Mouse (Mus musculus): Measurements from ENCODE around the gene Unc13d. TPM values are rescaled to one million over a fixed set of nuclear protein-coding genes. Genes with fewer than 3 reads are reported as not detected.

Gene Unc13d
- total and polyA plus RNA-seq, 2 experiments from 2014 or later = 0.42 to 2.7 TPM

DNA sequence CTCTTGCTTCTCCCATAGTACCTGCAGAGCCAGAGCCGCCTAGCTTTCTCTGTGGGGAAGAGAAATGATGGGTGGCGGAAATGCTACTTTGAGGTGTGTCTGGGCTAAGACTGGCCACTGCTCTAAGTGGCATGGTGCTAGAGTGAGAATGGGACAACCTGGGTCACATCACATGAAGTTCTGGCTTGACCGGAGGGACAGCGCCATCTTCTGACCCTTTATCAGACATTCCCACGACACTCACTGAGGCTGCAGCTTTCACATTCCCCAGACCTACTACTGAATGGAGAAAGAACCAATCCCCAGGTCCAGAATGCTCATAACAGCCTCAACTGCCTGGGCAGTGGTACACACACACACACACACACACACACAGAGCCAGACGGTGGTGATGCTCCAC is 59.7 kb downstream of the Unc13d start:
- H3K4me3 ChIP-seq (ENCODE audit: low read depth, low read length) = no peak overlapping the region
- WGBS = 25% methylated on average over 6 of the region's 6 CpGs
- TF ChIP-seq EP300 (IDR thresholded peaks at IDR 0.05; ENCODE audit: low read depth) (no peak), CTCF (IDR thresholded peaks at IDR 0.05; ENCODE audit: low read depth) (peak; percentile 50; the same call in 1 of the 2 replicates)
- DNase-seq (ENCODE audit: low spot score) (peak; percentile 44), ATAC-seq (ENCODE audit: insufficient read depth, low read depth) (peak; percentile 34)
- no peaks in the 10 kb centered on the region; the same call in 1 of the 2 replicates for H3K4me1 ChIP-seq (ENCODE audit: control insufficient read depth, insufficient read depth)
- no peaks in the 10 kb centered on the region for H3K27me3 ChIP-seq (ENCODE audit: control insufficient read depth, insufficient read depth, low read length)
- H3K4me2 ChIP-seq (ENCODE audit: low read depth, low read length) = no peak overlapping the region
- no peaks in the 10 kb centered on the region for H3K9me3 ChIP-seq (replicated peaks; ENCODE audit: control insufficient read depth, low read length)
- H3K27ac ChIP-seq (ENCODE audit: low read depth) = no peak overlapping the region
- no peak overlapping the region for H3K9ac ChIP-seq (replicated peaks; ENCODE audit: low read depth, low read length)
- peaks cover 18% of the 10 kb centered on the region for H3K36me3 ChIP-seq (replicated peaks; ENCODE audit: control insufficient read depth, insufficient read depth, low read length)

- TF ChIP-seq CTCF (IDR thresholded peaks at IDR 0.05; ENCODE audit: low read depth) (no peak), EP300 (IDR thresholded peaks at IDR 0.05; ENCODE audit: low read depth) (no peak)
- Histone ChIP-seq H3K4me3 (ENCODE audit: low read depth, low read length) (no peak overlapping the region), H3K9ac (replicated peaks; ENCODE audit: low read depth, low read length) (no peak overlapping the region), H3K36me3 (replicated peaks; ENCODE audit: control insufficient read depth, insufficient read depth, low read length) (peaks cover 6% of the 10 kb centered on the region; the same call in 1 of the 2 replicates), H3K4me1 (ENCODE audit: control insufficient read depth, insufficient read depth) (peaks cover 14% of the 10 kb centered on the region), H3K4me2 (ENCODE audit: low read depth, low read length) (no peak overlapping the region), H3K27me3 (ENCODE audit: control insufficient read depth, insufficient read depth, low read length) (no peaks in the 10 kb centered on the region), H3K9me3 (replicated peaks; ENCODE audit: control insufficient read depth, low read length) (no peaks in the 10 kb centered on the region), H3K27ac (ENCODE audit: low read depth) (no peak overlapping the region)
- DNase-seq (ENCODE audit: low spot score) (no peak), ATAC-seq (ENCODE audit: insufficient read depth, low read depth) (no peak)
- WGBS = 55% methylated on average over 8 of the region's 8 CpGs
These were observed 62.9 kb downstream of the Unc13d start for GRCm38 (mm10) chr11:116014821-116015220.

- peak within 1 kb of the TSS; percentile 80 for H3K27ac ChIP-seq (ENCODE audit: low read depth)
- DNase-seq (ENCODE audit: low spot score) (peak; percentile 88), ATAC-seq (ENCODE audit: insufficient read depth, low read depth) (peak; percentile 94)
- no peaks in the 10 kb centered on the region for H3K27me3 ChIP-seq (ENCODE audit: control insufficient read depth, insufficient read depth, low read length)
- peaks cover 14% of the 10 kb centered on the region for H3K4me1 ChIP-seq (ENCODE audit: control insufficient read depth, insufficient read depth)
- peaks cover 22% of the 10 kb centered on the region for H3K36me3 ChIP-seq (replicated peaks; ENCODE audit: control insufficient read depth, insufficient read depth, low read length)
- WGBS = under 1% methylated on average over 55 of the region's 55 CpGs
- no peaks in the 10 kb centered on the region for H3K9me3 ChIP-seq (replicated peaks; ENCODE audit: control insufficient read depth, low read length)
- peak within 1 kb of the TSS; percentile 62 for H3K9ac ChIP-seq (replicated peaks; ENCODE audit: low read depth, low read length)
- H3K4me3 ChIP-seq (ENCODE audit: low read depth, low read length) = peak within 1 kb of the TSS; percentile 55
- no peak for TF ChIP-seq CTCF (IDR thresholded peaks at IDR 0.05; ENCODE audit: low read depth)
- TF ChIP-seq EP300 (IDR thresholded peaks at IDR 0.05; ENCODE audit: low read depth) = no peak
- peak within 1 kb of the TSS; percentile 80 for H3K4me2 ChIP-seq (ENCODE audit: low read depth, low read length)
These were observed 65.4 kb downstream of the Unc13d start, which contains the start of gene Galk1 for GRCm38 (mm10) chr11:116012262-116012947. Gene Galk1 (minus strand): TSS chr11:116012719.

Other genes with a start within 250 kb of the Unc13d start
- gene Myo15b, start 219.6 kb downstream of the Unc13d start, total RNA-seq (2014; rRNA removed; ENCODE audit: low replicate concordance) = not detected in 2 replicates
- gene Myo15b, start 219.6 kb downstream of the Unc13d start, polyA plus RNA-seq (2015; fragmentation: Nextera tagmentation; extraction: Ambion mirVana) = 0.04 and 0.11 TPM in 2 replicates
- gene Smim5, start 178.0 kb downstream of the Unc13d start, total RNA-seq (2014; rRNA removed; ENCODE audit: low replicate concordance) = 57.5 and 83.0 TPM in 2 replicates
- gene Smim5, start 178.0 kb downstream of the Unc13d start, polyA plus RNA-seq (2015; fragmentation: Nextera tagmentation; extraction: Ambion mirVana) = 79.3 and 93.3 TPM in 2 replicates
- gene Smim6, start 165.9 kb downstream of the Unc13d start, total RNA-seq (2014; rRNA removed; ENCODE audit: low replicate concordance) = not detected in 2 replicates
- gene Smim6, start 165.9 kb downstream of the Unc13d start, polyA plus RNA-seq (2015; fragmentation: Nextera tagmentation; extraction: Ambion mirVana) = 0.98 and 1.6 TPM in 2 replicates
- 11.7 and 17.9 TPM in 2 replicates for gene Sap30bp, start 144.7 kb downstream of the Unc13d start, total RNA-seq (2014; rRNA removed; ENCODE audit: low replicate concordance)
- gene Sap30bp, start 144.7 kb downstream of the Unc13d start, polyA plus RNA-seq (2015; fragmentation: Nextera tagmentation; extraction: Ambion mirVana) = 19.0 and 19.6 TPM in 2 replicates
- 5.4 and 5.8 TPM in 2 replicates for gene Recql5, start 144.5 kb downstream of the Unc13d start, total RNA-seq (2014; rRNA removed; ENCODE audit: low replicate concordance)
- gene Recql5, start 144.5 kb downstream of the Unc13d start, polyA plus RNA-seq (2015; fragmentation: Nextera tagmentation; extraction: Ambion mirVana) = 6.2 and 6.3 TPM in 2 replicates
- 1.1 and 1.5 TPM in 2 replicates for gene Itgb4, start 103.3 kb downstream of the Unc13d start, total RNA-seq (2014; rRNA removed; ENCODE audit: low replicate concordance)
- 0.85 and 1.1 TPM in 2 replicates for gene Itgb4, start 103.3 kb downstream of the Unc13d start, polyA plus RNA-seq (2015; fragmentation: Nextera tagmentation; extraction: Ambion mirVana)
- gene Galk1, start 65.2 kb downstream of the Unc13d start, total RNA-seq (2014; rRNA removed; ENCODE audit: low replicate concordance) = 90.4 and 98.3 TPM in 2 replicates
- gene Galk1, start 65.2 kb downstream of the Unc13d start, polyA plus RNA-seq (2015; fragmentation: Nextera tagmentation; extraction: Ambion mirVana) = 86.3 and 88.4 TPM in 2 replicates
- 365 and 410 TPM in 2 replicates for gene H3f3b, start 50.0 kb downstream of the Unc13d start, total RNA-seq (2014; rRNA removed; ENCODE audit: low replicate concordance)
- 518 and 561 TPM in 2 replicates for gene H3f3b, start 50.0 kb downstream of the Unc13d start, polyA plus RNA-seq (2015; fragmentation: Nextera tagmentation; extraction: Ambion mirVana)
- 23.1 and 26.1 TPM in 2 replicates for gene Unk, start 47.6 kb downstream of the Unc13d start, total RNA-seq (2014; rRNA removed; ENCODE audit: low replicate concordance)
- gene Unk, start 47.6 kb downstream of the Unc13d start, polyA plus RNA-seq (2015; fragmentation: Nextera tagmentation; extraction: Ambion mirVana) = 8.4 and 9.5 TPM in 2 replicates
- 113 and 120 TPM in 2 replicates for gene Wbp2, start 9.0 kb upstream of the Unc13d start, total RNA-seq (2014; rRNA removed; ENCODE audit: low replicate concordance)
- gene Wbp2, start 9.0 kb upstream of the Unc13d start, polyA plus RNA-seq (2015; fragmentation: Nextera tagmentation; extraction: Ambion mirVana) = 106 and 117 TPM in 2 replicates
- gene Trim47, start 49.2 kb upstream of the Unc13d start, total RNA-seq (2014; rRNA removed; ENCODE audit: low replicate concordance) = 89.0 and 104 TPM in 2 replicates
- gene Trim47, start 49.2 kb upstream of the Unc13d start, polyA plus RNA-seq (2015; fragmentation: Nextera tagmentation; extraction: Ambion mirVana) = 42.8 and 43.9 TPM in 2 replicates
- 5.9 and 15.0 TPM in 2 replicates for gene Trim65, start 53.2 kb upstream of the Unc13d start, total RNA-seq (2014; rRNA removed; ENCODE audit: low replicate concordance)
- gene Trim65, start 53.2 kb upstream of the Unc13d start, polyA plus RNA-seq (2015; fragmentation: Nextera tagmentation; extraction: Ambion mirVana) = 2.7 TPM in 2 replicates
- 114 and 153 TPM in 2 replicates for gene Mrpl38, start 60.9 kb upstream of the Unc13d start, total RNA-seq (2014; rRNA removed; ENCODE audit: low replicate concordance)
- 79.1 and 80.8 TPM in 2 replicates for gene Mrpl38, start 60.9 kb upstream of the Unc13d start, polyA plus RNA-seq (2015; fragmentation: Nextera tagmentation; extraction: Ambion mirVana)
- 20.4 and 22.8 TPM in 2 replicates for gene Fbf1, start 90.2 kb upstream of the Unc13d start, total RNA-seq (2014; rRNA removed; ENCODE audit: low replicate concordance)
- gene Fbf1, start 90.2 kb upstream of the Unc13d start, polyA plus RNA-seq (2015; fragmentation: Nextera tagmentation; extraction: Ambion mirVana) = 8.2 and 8.5 TPM in 2 replicates
- gene Ten1, start 120.9 kb upstream of the Unc13d start, total RNA-seq (2014; rRNA removed; ENCODE audit: low replicate concordance) = 58.4 and 63.6 TPM in 2 replicates
- gene Ten1, start 120.9 kb upstream of the Unc13d start, polyA plus RNA-seq (2015; fragmentation: Nextera tagmentation; extraction: Ambion mirVana) = 64.0 and 68.2 TPM in 2 replicates
- gene Acox1, start 121.1 kb upstream of the Unc13d start, total RNA-seq (2014; rRNA removed; ENCODE audit: low replicate concordance) = 64.9 and 65.8 TPM in 2 replicates
- 43.0 and 46.7 TPM in 2 replicates for gene Acox1, start 121.1 kb upstream of the Unc13d start, polyA plus RNA-seq (2015; fragmentation: Nextera tagmentation; extraction: Ambion mirVana)
- 2.1 and 3.4 TPM in 2 replicates for gene Evpl, start 160.1 kb upstream of the Unc13d start, total RNA-seq (2014; rRNA removed; ENCODE audit: low replicate concordance)
- gene Evpl, start 160.1 kb upstream of the Unc13d start, polyA plus RNA-seq (2015; fragmentation: Nextera tagmentation; extraction: Ambion mirVana) = 0.45 TPM in 2 replicates
- 28.1 and 33.6 TPM in 2 replicates for gene Srp68, start 196.3 kb upstream of the Unc13d start, total RNA-seq (2014; rRNA removed; ENCODE audit: low replicate concordance)
- 47.8 and 48.2 TPM in 2 replicates for gene Srp68, start 196.3 kb upstream of the Unc13d start, polyA plus RNA-seq (2015; fragmentation: Nextera tagmentation; extraction: Ambion mirVana)
- gene Galr2, start 203.0 kb upstream of the Unc13d start, total RNA-seq (2014; rRNA removed; ENCODE audit: low replicate concordance) = not detected in 2 replicates
- gene Galr2, start 203.0 kb upstream of the Unc13d start, polyA plus RNA-seq (2015; fragmentation: Nextera tagmentation; extraction: Ambion mirVana) = 0.05 TPM in 2 replicates
- gene Exoc7, start 229.3 kb upstream of the Unc13d start, total RNA-seq (2014; rRNA removed; ENCODE audit: low replicate concordance) = 37.6 and 94.7 TPM in 2 replicates
- gene Exoc7, start 229.3 kb upstream of the Unc13d start, polyA plus RNA-seq (2015; fragmentation: Nextera tagmentation; extraction: Ambion mirVana) = 43.9 and 48.7 TPM in 2 replicates

All from heart, postnatal 0 days (tissue).